Mouse (Mus musculus) ES-E14 (cell line): ENCODE data around the gene Smim24.

Experiments
- HCFC1 ChIP-seq: IDR thresholded peaks from 2 replicates; pipeline ENCODE4 v1.6.1; 2012; ENCODE audit warnings: low read length, inconsistent platforms, borderline replicate concordance; ENCODE audit not compliant: insufficient read depth
- ZNF384 ChIP-seq: IDR thresholded peaks from 2 replicates; pipeline ENCODE4 v1.6.1; 2012; ENCODE audit warnings: low read depth, low read length, inconsistent platforms

- TF ChIP-seq HCFC1 (no peak), ZNF384 (no peak)
These were observed 34.0 kb downstream of the Smim24 start for GRCm38 (mm10) chr10:81426897-81427296.
